Mouse (Mus musculus) hindbrain, postnatal 0 days (tissue): ENCODE results near the gene Gm20388. TPM values are rescaled to one million over a fixed set of nuclear protein-coding genes. Genes with fewer than 3 reads are reported as not detected.

Experiments used
- ATAC-seq: fragments of 200-750 bp; cut with Nextera tagmentation; 2 replicates; pipeline ENCODE4 v1.8.0; 2017; ENCODE audit warnings: mild to moderate bottlenecking, moderate TSS enrichment, moderate library complexity
- DNase-seq: peaks from one replicate; pipeline ENCODE4 v3.0.0-alpha.2; 2015; ENCODE audit warnings: low spot score
- H3K27ac ChIP-seq: fragments of 300-500 bp; sonication (generic); 2 replicates; pipeline ENCODE4 v1.5.1; 2014; ENCODE audit warnings: mild to moderate bottlenecking
- H3K27me3 ChIP-seq: fragments of 300-500 bp; sonication (generic); 2 replicates; pipeline ENCODE4 v1.6.1; 2014; ENCODE audit warnings: low read length, mixed read lengths; ENCODE audit not compliant: insufficient read depth
- H3K36me3 ChIP-seq: fragments of 300-500 bp; sonication (generic); 2 replicates; pipeline ENCODE4 v1.6.1; 2014; ENCODE audit warnings: low read length, mixed read lengths; ENCODE audit not compliant: insufficient read depth
- H3K4me1 ChIP-seq: fragments of 300-500 bp; sonication (generic); 2 replicates; pipeline ENCODE4 v1.6.1; 2014; ENCODE audit warnings: antibody characterized with exemption, low read length, mixed read lengths; ENCODE audit not compliant: insufficient read depth
- H3K4me2 ChIP-seq: fragments of 300-500 bp; sonication (generic); 2 replicates; pipeline ENCODE4 v1.6.1; 2014; ENCODE audit warnings: low read depth, mild to moderate bottlenecking, low read length, moderate library complexity, mixed read lengths
- H3K4me3 ChIP-seq: fragments of 300-500 bp; sonication (generic); 2 replicates; pipeline ENCODE4 v1.5.1; 2014; ENCODE audit warnings: low read length
- H3K9ac ChIP-seq: fragments of 300-500 bp; sonication (generic); replicated peaks from 2 replicates; pipeline ENCODE4 v1.6.1; 2014; ENCODE audit warnings: mild to moderate bottlenecking, low read length, moderate library complexity, mixed read lengths
- H3K9me3 ChIP-seq: fragments of 300-500 bp; sonication (generic); 2 replicates; pipeline ENCODE4 v1.6.1; 2016; ENCODE audit warnings: low read length, mixed read lengths
- CTCF ChIP-seq: IDR thresholded peaks from 2 replicates; pipeline ENCODE4 v1.5.1; 2016; ENCODE audit warnings: antibody characterized with exemption, control low read depth, low read depth
- WGBS: fragments of 180-500 bp; shearing (Covaris S2); extraction: QIAGEN DNeasy Blood & Tissue Kit; methylation state at CpG from one replicate; pipeline ENCODE4 v1.1.7; 2014; 5-methylcytosine and 5-hydroxymethylcytosine counted together
- polyA plus RNA-seq: library from polyadenylated mRNA; unstranded; fragments of >200 nt; fragmentation: Nextera tagmentation; extraction: Ambion mirVana; gene quantifications from 2 replicates; pipeline ENCODE4 v1.2.1, GENCODE M21; 2015
- total RNA-seq: library from RNA; depleted of rRNA; stranded (reverse); fragments of >200 nt; gene quantifications from 2 replicates; pipeline ENCODE4 v1.2.3, GENCODE M21; 2014

Gm20388 gene
- total and polyA plus RNA-seq, 2 experiments from 2014 or later, result 71.3 TPM; not detected in 1

GRCm38 (mm10) chr8:122761109-122761508 is 2850.5 kb downstream of the Gm20388 start:
- no peaks in the 10 kb centered on the region for H3K36me3 ChIP-seq
- H3K4me1 ChIP-seq, result no peaks in the 10 kb centered on the region
- no peak for TF ChIP-seq CTCF
- ATAC-seq (no peak), DNase-seq (no peak)
- no peak overlapping the region for H3K27ac ChIP-seq
- H3K9ac ChIP-seq, result no peak overlapping the region
- H3K4me3 ChIP-seq, result no peak overlapping the region
- WGBS, result 72% methylated on average over 6 of the region's 6 CpGs
- H3K27me3 ChIP-seq, result no peaks in the 10 kb centered on the region
- H3K9me3 ChIP-seq, result no peaks in the 10 kb centered on the region
- no peak overlapping the region for H3K4me2 ChIP-seq

GRCm38 (mm10) chr8:122762731-122763266 is 2852.2 kb downstream of the Gm20388 start:
- no peak overlapping the region for H3K9ac ChIP-seq
- DNase-seq, result no peak
- no peaks in the 10 kb centered on the region for H3K36me3 ChIP-seq
- WGBS, result 40% methylated on average over 12 of the region's 12 CpGs
- no peaks in the 10 kb centered on the region for H3K9me3 ChIP-seq
- no peak overlapping the region for H3K27ac ChIP-seq
- TF ChIP-seq CTCF, result no peak
- no peak overlapping the region for H3K4me2 ChIP-seq
- ATAC-seq, result no peak
- no peaks in the 10 kb centered on the region for H3K27me3 ChIP-seq
- no peaks in the 10 kb centered on the region; the same call in 1 of the 2 replicates for H3K4me1 ChIP-seq
- no peak overlapping the region for H3K4me3 ChIP-seq

GRCm38 (mm10) chr8:122763267-122763738 is 2852.7 kb downstream of the Gm20388 start:
- WGBS, result 88% methylated on average over 14 of the region's 14 CpGs
- Histone ChIP-seq H3K4me3 (no peak overlapping the region), H3K9ac (no peak overlapping the region), H3K27me3 (no peaks in the 10 kb centered on the region), H3K9me3 (no peaks in the 10 kb centered on the region), H3K27ac (no peak overlapping the region), H3K4me1 (no peaks in the 10 kb centered on the region; the same call in 1 of the 2 replicates), H3K4me2 (no peak overlapping the region), H3K36me3 (no peaks in the 10 kb centered on the region)
- no peak for ATAC-seq
- no peak for TF ChIP-seq CTCF
- DNase-seq, result no peak

- Histone ChIP-seq H3K36me3 (no peaks in the 10 kb centered on the region), H3K4me3 (no peak overlapping the region), H3K4me1 (no peaks in the 10 kb centered on the region; the same call in 1 of the 2 replicates), H3K27ac (no peak overlapping the region), H3K9me3 (no peaks in the 10 kb centered on the region), H3K9ac (no peak overlapping the region), H3K4me2 (no peak overlapping the region), H3K27me3 (no peaks in the 10 kb centered on the region)
- DNase-seq (no peak), ATAC-seq (no peak)
- TF ChIP-seq CTCF, result no peak
- WGBS, result 81% methylated on average over 7 of the region's 7 CpGs
Measured at GRCm38 (mm10) chr8:122764790-122765474, 2854.3 kb downstream of the Gm20388 start.

GRCm38 (mm10) chr8:122766189-122766588 is 2855.5 kb downstream of the Gm20388 start:
- ATAC-seq (no peak), DNase-seq (no peak)
- TF ChIP-seq CTCF, result no peak
- WGBS, result 65% methylated on average over 5 of the region's 5 CpGs
- H3K4me1 ChIP-seq, result no peaks in the 10 kb centered on the region; the same call in 1 of the 2 replicates
- no peak overlapping the region for H3K27ac ChIP-seq
- H3K4me3 ChIP-seq, result no peak overlapping the region
- no peaks in the 10 kb centered on the region for H3K9me3 ChIP-seq
- no peak overlapping the region for H3K4me2 ChIP-seq
- H3K9ac ChIP-seq, result no peak overlapping the region
- no peaks in the 10 kb centered on the region for H3K27me3 ChIP-seq
- H3K36me3 ChIP-seq, result no peaks in the 10 kb centered on the region

GRCm38 (mm10) chr8:122766647-122767200 is 2856.1 kb downstream of the Gm20388 start:
- H3K4me3 ChIP-seq, result no peak overlapping the region
- no peaks in the 10 kb centered on the region for H3K9me3 ChIP-seq
- no peak for DNase-seq
- no peak overlapping the region for H3K4me2 ChIP-seq
- H3K27ac ChIP-seq, result no peak overlapping the region
- no peak overlapping the region for H3K9ac ChIP-seq
- H3K4me1 ChIP-seq, result no peaks in the 10 kb centered on the region; the same call in 1 of the 2 replicates
- TF ChIP-seq CTCF, result no peak
- ATAC-seq, result no peak
- H3K27me3 ChIP-seq, result no peaks in the 10 kb centered on the region
- 36% methylated on average over 8 of the region's 8 CpGs for WGBS
- no peaks in the 10 kb centered on the region for H3K36me3 ChIP-seq
